Mouse (Mus musculus) kidney, adult 9 months (tissue): ENCODE results near the gene Map1lc3b.
A peak's percentile ranks its signal among the peaks of the same experiment; 100 is the strongest.

Experiments
- DNase-seq: peaks from one replicate; pipeline ENCODE4 v3.0.0; 2022

The Map1lc3b gene

GRCm38 (mm10) chr8:121590203-121591177 is at the start of gene Map1lc3b:
Gene Map1lc3b, plus strand, starts transcription at chr8:121590361.
- peak; percentile 95 for DNase-seq

GRCm38 (mm10) chr8:121541862-121542261 is 48.3 kb upstream of the Map1lc3b start:
- DNase-seq: no peak

GRCm38 (mm10) chr8:121542901-121543300 is 47.3 kb upstream of the Map1lc3b start:
- no peak for DNase-seq

- no peak for DNase-seq
These were observed 45.8 kb upstream of the Map1lc3b start, which contains the start of gene 1700018B08Rik for GRCm38 (mm10) chr8:121544276-121544785. Gene 1700018B08Rik, minus strand, starts transcription at chr8:121544320.

GRCm38 (mm10) chr8:121544936-121545335 is 45.2 kb upstream of the Map1lc3b start:
- no peak for DNase-seq

GRCm38 (mm10) chr8:121547132-121547531 is 43.0 kb upstream of the Map1lc3b start:
- DNase-seq: peak; percentile 79

GRCm38 (mm10) chr8:121550056-121550455 is 40.1 kb upstream of the Map1lc3b start:
- no peak for DNase-seq

GRCm38 (mm10) chr8:121551065-121551985 is 38.8 kb upstream of the Map1lc3b start:
- no peak for DNase-seq

- no peak for DNase-seq
These were observed 37.7 kb upstream of the Map1lc3b start for GRCm38 (mm10) chr8:121552506-121552905.

GRCm38 (mm10) chr8:121553831-121554475 is 36.2 kb upstream of the Map1lc3b start:
- DNase-seq: no peak

- DNase-seq: no peak
These were observed 32.4 kb upstream of the Map1lc3b start for GRCm38 (mm10) chr8:121557746-121558145.

GRCm38 (mm10) chr8:121558538-121558937 is 31.6 kb upstream of the Map1lc3b start:
- DNase-seq: no peak

- no peak for DNase-seq
These were observed 30.4 kb upstream of the Map1lc3b start for GRCm38 (mm10) chr8:121559801-121560200.

- no peak for DNase-seq
These were observed 29.6 kb upstream of the Map1lc3b start for GRCm38 (mm10) chr8:121560432-121561100.

GRCm38 (mm10) chr8:121561636-121562345 is 28.4 kb upstream of the Map1lc3b start:
- DNase-seq: no peak

- no peak for DNase-seq
These were observed 27.2 kb upstream of the Map1lc3b start for GRCm38 (mm10) chr8:121562941-121563351.

GRCm38 (mm10) chr8:121563701-121564100 is 26.5 kb upstream of the Map1lc3b start:
- no peak for DNase-seq

GRCm38 (mm10) chr8:121568321-121568720 is 21.8 kb upstream of the Map1lc3b start:
- DNase-seq: no peak

GRCm38 (mm10) chr8:121570335-121570734 is 19.8 kb upstream of the Map1lc3b start:
- DNase-seq: no peak

- no peak for DNase-seq
These were observed 19.4 kb upstream of the Map1lc3b start for GRCm38 (mm10) chr8:121570801-121571200.

- no peak for DNase-seq
These were observed 18.0 kb upstream of the Map1lc3b start for GRCm38 (mm10) chr8:121572121-121572520.
